Mouse (Mus musculus) heart, adult 11 months (tissue): Measurements from ENCODE around the gene Aldh3b1.

Source experiments
- DNase-seq: peaks from one replicate; pipeline ENCODE4 v3.0.0; 2022

Gene Aldh3b1

DNA sequence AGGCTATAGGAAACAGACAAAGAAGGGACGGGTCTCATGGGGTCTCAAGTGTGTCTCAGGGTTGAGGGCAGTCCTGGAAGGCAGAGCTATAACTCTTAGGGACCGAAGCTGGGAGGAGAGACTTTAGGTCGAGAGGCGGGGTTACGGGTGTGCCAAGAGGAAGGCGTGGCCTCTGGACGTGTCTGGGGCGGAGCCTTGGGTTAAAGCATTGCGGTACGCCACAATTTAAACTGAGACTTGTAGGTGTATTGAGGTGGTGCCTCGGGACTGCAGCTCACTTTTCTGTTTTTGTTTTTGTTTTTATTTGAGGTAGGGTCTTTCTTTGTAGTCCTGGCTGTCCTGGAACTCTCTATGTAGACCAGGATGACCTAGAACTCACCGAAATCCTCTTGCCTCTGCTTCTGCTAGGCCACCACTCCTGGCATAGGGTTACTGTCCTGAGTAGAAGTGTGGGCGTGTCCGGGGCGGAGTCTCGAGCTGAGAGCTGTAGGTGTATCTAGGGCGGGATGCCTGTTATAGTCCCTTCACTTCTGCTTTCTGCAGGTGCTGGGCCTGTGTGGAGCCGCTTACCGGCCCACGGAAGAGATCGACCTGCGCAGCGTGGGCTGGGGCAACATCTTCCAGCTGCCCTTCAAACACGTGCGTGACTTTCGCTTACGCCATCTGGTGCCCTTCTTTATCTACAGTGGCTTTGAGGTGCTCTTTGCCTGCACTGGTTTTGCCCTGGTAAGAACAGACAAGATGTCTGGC is 13.6 kb upstream of the Aldh3b1 start:
- no peak for DNase-seq

DNA sequence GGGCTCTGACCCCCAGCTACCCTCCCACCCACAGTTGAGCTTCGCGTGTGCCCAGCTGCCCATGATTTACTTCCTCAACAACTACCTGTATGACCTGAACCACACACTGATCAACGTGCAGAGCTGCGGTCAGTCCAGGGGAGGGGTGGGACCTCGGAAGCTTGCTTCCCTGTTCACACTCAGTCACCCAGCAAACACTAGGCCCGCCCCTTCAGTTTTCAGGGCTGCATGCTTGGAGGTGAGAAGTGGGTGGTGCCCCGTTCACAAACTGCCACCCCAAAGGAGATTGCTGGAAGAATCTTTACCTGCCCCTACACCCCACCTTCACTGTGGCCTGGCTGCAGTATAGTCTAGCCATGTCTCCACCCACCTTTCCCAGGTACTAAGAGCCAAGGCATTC is 12.7 kb upstream of the Aldh3b1 start:
- DNase-seq, result peak; percentile 92

DNA sequence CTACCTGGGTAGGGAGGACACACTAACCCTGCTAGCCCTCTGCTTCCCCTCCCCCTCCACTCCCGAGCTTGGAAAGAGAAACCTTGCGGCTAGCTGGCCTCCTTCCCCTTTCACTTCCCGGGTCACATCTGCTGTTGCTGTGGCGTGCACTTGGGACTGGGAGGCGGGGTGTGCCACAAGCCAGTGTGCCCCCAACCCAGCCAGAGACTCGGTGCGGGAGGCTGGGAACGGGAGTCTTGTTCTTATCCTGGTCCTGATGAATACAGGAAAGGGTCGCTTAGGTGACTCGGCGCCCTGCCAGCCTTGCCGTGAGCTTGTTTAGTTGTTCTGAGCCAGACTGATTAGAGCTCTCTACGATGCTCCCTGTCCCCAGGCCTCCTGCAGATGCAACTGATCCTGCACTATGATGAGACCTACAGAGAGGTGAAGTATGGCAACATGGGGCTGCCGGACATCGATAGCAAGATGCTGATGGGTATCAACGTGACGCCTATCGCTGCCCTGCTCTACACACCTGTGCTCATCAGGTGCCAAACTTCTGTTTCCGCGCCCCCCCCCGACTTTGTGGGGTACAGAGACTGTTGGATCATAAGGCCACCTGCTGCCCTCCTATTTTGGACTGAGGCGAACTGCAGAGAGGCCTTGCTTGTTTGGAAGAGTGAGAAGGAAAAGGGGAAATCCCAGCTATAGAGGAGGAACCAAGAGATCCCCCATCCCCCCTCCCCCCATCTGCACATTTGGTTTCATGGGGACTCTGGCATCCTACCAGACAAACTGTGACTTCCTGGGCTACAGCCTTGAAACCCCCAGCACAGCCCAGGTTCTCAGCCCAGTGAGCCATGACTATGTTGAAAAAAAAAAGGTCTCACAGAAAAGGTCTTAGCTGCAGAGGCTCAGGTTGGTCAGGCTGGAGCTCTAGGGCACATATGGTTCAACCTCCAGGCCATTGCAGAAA is 6.6 kb upstream of the Aldh3b1 start:
- peak; percentile 99 for DNase-seq

DNA sequence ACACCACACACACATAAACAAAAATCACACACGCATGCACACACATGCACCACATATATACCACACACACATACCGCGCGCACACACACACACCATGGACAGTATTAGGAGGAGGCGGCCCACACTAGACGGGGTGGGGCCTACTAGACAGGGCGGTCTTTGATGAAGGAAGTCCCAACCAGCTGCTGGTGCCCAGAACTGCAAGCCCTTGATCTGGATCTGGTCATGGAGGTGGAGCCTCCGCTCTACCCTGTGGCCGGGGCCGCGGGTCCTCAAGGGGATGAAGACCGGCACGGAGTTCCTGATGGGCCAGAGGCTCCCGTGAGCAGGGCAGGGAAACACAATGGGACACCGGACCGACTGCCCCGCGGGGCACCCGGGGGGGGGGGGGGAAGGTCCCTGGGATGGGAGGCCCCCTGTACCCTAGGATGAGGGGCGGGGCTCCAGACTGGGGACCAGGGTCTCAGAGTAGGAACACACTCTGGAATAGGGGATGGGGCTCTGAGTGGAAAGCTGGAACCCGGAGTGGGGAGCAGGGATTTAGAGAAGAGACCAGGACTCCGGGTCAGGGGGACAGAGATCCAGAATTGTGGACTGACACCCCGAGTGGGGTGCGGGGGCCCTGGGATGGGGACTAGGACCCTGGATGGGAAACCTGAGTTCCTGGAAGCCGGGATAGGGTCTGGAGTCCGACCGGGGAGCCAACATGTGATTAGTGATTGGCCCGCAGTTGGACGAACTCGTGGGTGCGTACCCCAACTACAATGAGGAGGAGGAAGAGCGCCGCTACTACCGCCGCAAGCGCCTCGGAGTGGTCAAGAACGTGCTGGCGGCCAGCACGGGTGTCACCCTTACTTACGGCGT is 5.7 kb upstream of the Aldh3b1 start, which contains the start of gene Unc93b1:
Unc93b1 (plus strand) TSS at position 155 of the 864 bp plus-strand sequence.
- DNase-seq, result peak; percentile 99

DNA sequence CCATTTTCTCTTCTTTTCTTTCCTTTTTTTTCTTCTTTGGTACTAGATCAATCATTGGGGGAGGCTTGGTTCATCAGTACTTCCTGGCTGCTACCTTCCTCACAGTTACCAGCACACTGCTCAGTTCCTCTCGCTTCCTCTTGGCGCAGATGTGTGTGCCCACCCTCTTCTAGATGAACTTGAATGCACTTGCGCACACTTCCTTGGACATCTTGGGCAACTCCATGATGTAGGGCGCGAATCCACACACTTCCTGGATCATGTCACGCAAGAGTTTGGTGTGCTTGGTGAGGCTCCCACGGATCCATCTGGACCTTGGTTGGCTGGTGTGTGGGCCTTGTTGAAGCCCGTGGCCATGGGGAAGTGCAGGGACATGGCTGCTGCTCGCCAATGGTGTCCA is 2.1 kb upstream of the Aldh3b1 start:
- DNase-seq, result peak; percentile 98

DNA sequence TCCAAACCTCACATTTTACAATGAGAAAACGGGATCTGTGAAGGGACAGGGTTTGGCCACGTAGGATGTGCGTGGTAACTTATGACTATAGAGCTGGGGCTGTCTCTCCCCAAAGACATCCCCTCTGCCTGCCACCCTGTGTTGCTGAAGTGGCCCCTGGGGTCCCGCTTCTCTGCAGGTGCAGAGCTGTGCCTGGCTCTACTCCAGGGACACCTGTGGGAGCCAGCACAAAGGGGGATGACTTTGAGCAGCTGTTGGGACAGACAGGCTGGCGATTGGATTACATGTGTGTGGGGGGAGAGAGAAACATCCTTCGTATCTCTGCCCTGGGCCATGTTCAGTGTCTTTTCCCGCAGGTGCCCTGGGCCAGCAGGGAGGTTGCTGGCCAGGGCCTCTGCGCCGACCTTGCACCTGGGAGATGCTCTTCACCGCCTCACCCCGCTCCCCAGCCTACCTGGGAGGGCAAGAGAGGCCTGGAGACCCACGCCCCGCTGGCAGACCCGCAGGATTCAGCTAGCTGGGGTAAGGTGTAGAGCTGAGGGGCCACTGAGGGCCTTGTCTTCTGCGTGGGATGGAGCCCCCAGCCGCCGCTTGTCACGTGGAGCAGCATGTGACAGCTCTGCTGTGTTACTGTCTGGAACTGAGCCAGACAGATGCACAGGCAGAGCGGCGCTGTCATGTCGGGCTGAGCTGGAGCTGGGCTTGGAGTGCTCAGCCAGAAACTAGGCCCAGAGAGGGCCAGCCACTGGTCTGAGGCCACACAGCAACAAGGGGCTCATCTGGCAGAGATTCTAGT is 852 bp upstream of the Aldh3b1 start:
- peak; percentile 94 for DNase-seq

DNA sequence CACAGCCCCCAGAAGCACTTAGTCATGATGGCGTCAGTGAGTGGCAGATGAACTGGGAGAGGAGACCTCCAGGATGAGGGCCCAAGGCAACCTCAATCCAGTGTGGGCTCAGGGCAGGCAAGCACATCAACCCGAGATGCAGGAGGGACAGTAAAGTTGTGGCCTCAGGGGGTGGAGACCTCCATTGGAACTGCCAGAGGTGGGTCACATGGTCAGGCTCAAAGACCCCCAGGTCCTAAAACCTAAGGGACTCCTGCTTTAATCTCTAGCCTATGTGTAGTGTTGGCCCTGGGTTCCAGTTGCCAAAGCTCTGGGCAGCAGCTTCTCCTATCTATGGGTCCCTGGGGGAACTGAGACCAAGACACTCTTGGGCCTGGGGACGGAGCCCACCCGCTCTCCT is 829 bp downstream of the Aldh3b1 start:
- peak; percentile 94 for DNase-seq

DNA sequence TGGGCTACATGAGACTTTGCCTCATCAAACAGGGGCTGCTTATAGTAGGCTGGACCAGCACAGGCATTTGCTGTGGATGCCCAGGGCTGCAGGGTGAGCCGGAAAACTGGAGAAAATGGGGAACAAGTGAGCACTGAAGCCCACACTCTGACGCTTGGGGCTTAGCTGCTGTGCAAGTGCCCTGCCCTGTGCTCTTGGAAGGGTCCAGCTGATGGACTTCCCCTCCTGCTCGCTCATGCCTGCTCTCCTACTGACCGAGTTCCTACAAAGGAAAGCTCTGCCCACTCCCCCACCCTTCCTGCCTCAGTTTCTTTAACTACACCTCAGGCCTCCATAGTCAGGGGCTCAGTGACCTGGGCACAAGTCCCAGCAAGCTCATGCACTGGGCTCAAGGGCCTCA is 1.6 kb downstream of the Aldh3b1 start:
- DNase-seq, result peak; percentile 94

DNA sequence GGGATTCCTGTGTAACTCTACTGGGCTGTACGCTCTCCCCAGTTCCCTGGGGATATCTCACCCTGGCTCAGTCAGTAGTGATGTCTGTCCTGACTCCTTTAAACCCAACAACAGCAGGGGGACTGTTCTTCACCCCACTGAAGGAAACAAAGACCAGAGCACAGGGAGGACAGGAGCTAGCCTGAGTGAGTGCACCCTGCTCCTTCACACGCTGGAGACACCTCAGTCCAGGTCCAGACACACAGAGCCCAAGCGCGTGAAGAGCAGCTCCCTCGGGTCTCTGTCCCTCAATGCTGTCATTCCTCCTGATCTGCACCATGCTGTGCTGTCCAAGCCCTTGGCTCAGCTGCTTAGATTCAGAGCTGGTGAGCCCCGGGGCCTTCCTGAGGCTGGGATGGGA is 2.9 kb downstream of the Aldh3b1 start:
- peak; percentile 93 for DNase-seq

DNA sequence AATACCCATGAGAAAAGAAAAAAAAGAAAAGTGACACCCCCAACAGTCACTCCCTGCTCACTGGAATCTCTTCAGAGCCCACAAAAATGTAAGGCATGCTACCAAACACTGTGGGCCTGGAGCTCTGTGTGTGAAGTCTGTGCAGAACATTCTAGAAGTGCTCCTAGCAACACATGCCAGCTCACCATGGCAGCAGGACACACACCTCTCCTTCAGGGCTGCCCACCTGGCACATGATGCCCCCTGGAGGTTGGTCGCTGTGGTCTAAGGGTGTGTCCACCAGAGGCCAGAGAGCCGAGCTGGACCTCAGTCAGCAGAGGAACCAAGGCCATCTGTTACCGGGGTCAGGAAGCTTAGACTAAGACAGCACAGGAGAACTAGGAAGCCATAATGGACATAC is 3.3 kb downstream of the Aldh3b1 start:
- peak; percentile 94 for DNase-seq

DNA sequence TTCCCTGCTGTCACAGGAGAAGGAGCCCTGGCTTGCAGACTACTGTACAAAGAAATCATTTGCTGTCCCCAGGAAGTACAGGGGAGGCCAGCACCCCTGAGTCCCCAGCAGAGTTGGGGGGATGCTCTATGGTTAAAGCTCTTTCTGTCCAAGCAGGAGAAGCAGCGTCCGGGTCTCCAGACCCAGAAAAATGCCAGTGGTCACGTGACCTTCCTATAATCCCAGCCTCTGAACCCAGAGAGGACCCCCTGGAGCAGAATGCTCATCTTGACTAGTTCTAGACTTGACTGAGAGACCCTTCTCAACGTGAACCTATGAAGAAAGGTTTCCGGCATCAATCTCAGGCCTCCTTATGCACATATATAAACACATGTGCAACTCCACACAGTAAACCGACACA is 3.7 kb downstream of the Aldh3b1 start:
- no peak for DNase-seq

DNA sequence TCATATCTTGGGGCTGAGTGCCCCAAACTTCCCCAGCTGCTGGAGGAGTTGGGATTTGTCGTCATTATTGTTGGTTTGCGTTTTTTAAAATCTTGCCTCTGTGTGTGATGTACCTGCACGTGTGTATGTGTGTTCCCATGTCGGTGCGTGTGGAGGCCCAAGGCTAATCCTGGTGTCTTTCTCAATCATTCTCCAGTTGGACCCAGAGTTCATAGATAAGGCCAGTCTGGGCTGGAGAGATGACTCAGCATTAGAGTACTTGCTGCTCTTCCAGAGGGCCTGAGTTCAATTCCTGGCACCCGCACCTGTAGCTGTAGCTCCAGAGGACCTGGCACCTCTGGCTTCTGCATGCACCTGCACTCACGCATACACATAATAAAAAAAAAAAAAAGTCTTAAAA is 4.7 kb downstream of the Aldh3b1 start:
- no peak for DNase-seq

DNA sequence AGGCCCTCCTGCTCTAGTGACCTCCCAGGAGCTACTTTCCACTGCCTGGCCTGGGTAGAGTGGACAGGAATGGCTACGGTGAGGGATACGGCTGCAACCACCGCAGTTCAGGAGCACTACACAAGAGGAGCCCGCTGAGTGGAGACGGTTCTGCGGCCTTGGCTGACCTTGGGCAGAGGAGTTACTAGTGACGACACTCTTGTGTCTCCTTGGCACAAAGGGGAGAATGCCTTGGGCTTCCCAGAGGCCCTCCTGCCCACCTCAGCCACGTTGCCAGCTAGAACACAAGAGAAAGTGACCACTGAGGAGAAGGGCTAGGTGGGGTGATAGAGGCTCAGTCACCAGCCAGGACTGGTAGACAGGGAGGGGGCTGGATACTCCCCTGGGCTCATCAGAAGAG is 5.4 kb downstream of the Aldh3b1 start:
- DNase-seq, result peak; percentile 94

DNA sequence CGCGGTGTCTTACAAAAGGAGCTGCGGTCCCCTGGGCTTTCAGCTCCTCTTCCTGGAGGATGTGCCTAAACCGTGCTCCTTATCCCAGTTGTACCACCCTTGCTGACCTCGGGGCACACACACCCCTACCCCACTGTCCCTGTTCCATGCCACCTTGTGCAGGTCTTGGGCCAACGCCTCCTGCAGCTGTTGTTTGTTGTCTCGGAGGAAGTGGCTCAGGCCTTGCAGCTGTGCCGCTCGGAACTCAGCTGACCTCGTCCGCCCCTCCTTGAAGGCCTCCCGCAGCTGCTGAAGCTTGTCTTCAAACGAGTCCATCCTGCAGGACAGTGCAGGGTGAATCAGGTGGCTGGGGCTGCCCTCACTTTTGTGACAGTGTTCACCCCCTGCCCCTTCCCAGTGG is 6.0 kb downstream of the Aldh3b1 start:
- DNase-seq, result peak; percentile 98

DNA sequence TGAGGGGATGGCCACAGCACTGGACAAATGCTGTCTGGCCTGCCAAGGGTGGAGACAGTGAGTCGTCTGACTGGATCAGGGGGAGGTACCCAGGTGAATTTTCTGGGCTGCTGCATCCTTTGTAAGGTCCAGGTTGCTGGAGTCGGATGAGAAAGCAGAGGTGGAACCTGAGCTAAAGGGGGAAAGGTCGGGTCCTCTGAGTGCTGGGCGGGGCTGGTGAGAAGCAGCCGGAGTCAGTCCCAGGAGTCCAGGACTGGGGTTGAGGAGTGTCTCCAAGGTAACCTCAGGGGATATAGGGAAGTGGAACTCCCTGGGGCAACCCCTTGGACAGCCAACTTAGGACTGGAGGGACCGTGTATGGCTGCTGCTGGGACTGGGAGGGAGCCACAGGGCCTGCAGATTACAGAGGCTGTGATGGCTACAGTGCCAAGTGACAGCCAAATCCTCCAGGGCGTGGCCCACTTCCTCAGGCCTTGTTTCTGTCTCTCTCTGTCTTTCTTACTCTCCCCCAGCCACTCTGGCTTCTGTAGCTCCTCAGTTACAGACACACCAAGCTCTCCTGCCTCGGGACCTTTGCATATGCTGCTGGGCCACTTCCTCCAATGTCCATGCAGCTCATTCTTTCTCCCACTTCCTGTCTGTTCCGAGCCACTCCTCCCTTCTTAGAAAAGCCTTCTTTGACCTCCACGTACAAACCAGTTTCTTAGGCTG is 6.8 kb downstream of the Aldh3b1 start:
- peak; percentile 96 for DNase-seq

DNA sequence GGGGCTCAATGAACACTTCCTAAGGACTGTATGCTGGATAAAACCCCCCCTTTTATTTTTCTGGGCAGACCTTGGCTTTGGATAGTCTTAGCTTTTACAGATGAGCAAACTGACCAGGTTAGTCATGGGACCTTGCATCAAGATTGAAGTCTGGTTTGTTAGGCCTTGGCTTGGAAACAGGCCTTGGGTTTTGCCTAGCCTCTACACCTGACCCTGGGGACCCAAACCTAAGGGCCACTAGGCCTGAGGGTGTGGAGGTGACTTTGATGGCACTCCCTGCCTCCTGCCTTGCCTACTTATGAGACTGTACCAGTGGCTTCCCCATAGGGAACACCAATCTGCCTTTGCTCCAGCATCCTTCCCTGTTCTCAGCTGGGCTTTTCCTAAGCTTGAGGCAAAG is 9.7 kb downstream of the Aldh3b1 start:
- DNase-seq, result no peak

DNA sequence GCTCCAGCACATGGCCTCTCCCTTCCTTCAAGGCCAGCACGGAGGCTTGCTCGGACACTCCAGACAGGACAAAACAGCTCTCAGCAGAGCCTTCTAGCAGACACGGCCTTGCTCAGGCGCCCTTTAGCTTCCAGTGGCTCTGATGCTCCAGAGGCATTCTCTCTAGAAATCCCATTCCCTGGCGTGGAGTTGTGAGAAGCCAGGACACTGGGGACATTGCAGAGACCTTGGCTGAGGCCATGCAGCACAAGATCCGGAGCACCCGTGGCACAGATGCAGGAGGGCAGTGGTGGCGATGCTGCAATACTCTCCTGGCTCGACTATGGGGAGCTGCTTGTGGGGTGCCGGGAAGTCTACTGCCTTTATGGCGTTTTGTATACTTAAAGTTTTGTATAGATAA is 12.9 kb downstream of the Aldh3b1 start:
- no peak for DNase-seq

DNA sequence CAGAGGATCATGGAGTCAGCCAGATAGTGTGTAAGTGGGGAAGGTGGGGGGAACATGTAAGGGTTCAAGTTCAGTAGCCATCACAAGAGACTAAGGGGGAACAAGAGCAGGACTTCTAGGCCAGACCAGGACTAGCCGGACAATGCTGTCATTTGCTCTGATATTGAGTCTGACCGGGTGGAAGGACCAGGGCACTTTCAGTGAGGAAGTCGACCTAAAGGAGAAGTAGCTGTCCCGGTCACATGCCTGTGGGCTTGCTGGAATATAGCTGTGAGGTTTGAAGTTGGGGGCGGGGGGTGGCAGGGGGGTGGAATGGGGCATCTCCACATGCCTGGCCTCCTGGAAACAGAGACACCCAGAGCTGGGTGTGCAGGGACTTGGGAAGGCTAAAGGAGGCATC is 15.1 kb downstream of the Aldh3b1 start:
- DNase-seq, result peak; percentile 97

DNA sequence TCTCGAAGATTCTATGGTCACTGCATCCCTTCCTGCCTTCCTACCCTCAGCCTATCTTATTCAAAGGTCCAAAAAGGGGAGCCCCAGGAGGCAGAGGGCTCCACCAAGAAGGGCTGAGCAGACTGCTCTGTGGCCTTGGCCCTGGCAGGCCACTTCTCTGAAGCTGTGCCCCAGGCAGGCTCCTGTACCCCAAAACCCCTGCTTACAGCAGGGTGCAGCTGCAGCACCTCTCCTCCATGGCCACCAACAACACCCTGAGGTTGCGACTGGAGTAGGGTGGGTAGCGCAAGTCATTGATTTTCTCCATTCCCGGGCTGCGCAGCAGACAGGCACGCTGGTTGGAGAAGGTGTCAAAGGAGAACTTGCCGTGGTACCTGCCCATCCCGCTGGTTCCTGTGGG is 15.9 kb downstream of the Aldh3b1 start:
- DNase-seq, result no peak

DNA sequence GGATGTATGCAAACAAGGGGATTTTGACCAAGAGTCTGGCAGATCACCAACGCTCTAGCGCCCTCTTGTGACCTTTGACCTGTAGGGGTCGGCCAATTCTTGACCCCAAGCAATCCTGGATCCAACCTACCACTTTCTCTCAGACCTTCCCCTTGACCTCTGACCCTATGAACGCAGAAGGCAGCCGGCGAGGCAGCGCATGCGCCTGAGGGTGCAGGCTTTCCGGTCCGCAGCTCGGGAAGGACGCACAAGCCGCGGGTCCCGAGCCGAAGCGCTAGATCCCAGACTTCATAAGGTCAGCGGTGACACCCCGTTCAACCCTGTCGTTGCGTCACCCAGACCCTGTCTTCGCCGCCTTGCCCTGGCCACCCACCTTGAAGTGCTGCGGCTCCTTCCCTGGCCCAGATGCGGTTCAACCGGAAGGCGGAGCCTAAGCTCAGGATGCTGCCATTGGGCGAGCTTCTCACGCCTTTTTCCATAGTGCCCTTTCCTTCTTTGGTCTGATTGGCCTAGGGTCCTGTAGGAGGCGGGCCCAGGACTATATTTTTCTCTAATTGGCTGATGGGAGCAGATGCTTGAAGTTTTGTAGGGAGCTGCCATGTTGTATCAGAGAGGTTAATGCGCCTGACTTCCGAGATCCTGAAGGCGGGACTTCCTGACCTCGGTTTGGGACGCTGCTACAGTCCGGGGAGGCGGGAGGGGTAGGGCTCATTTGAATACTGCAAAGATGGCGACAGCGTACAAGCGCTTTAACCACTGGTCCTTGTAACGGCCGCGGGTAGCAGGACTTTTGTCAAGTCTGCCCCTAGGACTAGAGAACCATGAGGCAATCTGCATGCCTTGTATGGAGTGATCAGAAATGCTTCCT is 17.0 kb downstream of the Aldh3b1 start, which contains the start of gene Ndufs8:
Ndufs8 (minus strand) TSS at position 438 of the 868 bp plus-strand sequence.
- DNase-seq, result peak; percentile 100
